Mouse (Mus musculus) heart, postnatal 0 days (tissue): ENCODE results near the gene Trappc3.

Source experiments
- CTCF ChIP-seq: IDR thresholded peaks from 2 replicates; pipeline ENCODE4 v1.5.1; 2016; ENCODE audit warnings: antibody characterized with exemption, control low read depth, low read depth
- EP300 ChIP-seq: IDR thresholded peaks from 2 replicates; pipeline ENCODE4 v1.6.1; 2016; ENCODE audit warnings: antibody characterized with exemption, low read depth

DNA sequence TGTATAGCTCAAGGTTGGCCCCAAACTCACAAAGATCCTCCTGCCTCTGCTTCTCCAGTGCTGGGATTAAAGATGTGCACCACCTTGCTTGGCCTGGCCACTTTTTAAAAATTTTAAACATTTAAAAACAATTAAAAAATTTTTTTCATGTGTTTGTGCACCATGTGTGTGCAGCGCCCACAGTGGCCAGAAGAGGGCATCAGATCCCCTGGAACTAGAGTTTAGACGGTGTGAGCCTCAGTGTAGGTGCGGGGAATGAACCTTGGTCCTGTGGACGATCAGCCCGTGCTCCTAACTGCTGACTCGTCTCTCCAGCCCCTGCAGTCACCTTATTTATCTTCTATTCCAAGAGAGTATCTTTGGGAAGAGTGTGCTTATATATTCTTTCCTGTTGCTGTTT is 43.9 kb downstream of the Trappc3 start:
- TF ChIP-seq CTCF (no peak), EP300 (no peak)
